Comparison of ENCODE assay signal across 15 mouse cellular contexts in the genomic region with DNA sequence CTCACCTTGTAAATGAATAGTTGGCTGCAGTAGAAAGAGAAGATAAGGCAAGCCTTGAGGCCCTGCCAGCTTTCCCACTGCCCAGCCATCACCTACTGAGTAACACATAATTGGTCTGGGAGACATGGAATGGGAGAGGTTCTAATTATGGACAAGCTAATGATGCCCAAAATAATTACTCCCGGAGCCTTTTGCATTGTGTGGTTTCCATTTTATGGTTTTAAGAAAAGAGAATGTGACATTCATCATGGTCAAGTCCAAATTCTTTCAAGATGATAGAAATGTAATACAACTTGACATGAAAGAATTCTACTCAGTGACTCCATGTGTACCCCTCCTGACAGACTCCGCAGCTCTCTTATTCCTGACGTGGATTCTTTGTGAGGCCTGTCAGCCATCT.
DNase-seq lines count a peak whose midpoint lies in the region; ATAC-seq and TF ChIP-seq lines count a peak whose summit lies in the region.
"Had no signal": no experiment of that assay in that cellular context is flagged by ENCODE, and none has a peak within 500 bp of the region (broad histone marks: within the 10 kb centered on the region; RNA-seq: fewer than 3 reads in every experiment).

No protein-coding gene starts in this region.

- no peak for ATAC-seq in erythroid progenitor cell, adult 5-6 weeks (replicated peaks; ENCODE audit: low FRiP score, poor library complexity, severe bottlenecking)
- ATAC-seq: forebrain, embryonic 14.5 days; forebrain, embryonic 16.5 days had no signal

- no peak for TF ChIP-seq CTCF in brain, embryonic 14.5 days (IDR thresholded peaks at IDR 0.05; ENCODE audit: borderline replicate concordance, extremely low read depth, insufficient read depth, insufficient read length)

- TF ChIP-seq POLR2A in brain, embryonic 14.5 days (IDR thresholded peaks at IDR 0.05; ENCODE audit: borderline replicate concordance, extremely low read depth, insufficient read depth, insufficient read length, poor library complexity, severe bottlenecking) = no peak

- DNase-seq in Muller cell, postnatal 12 days (ENCODE audit: inconsistent ontology term) = peak; percentile 92
- DNase-seq in brain, embryonic 14.5 days (ENCODE audit: low read depth) = peak; percentile 40
- peak; percentile 33 for DNase-seq in retina, postnatal 1 day
- no peak for DNase-seq in thymus, postnatal 36 days
- DNase-seq: adrenal gland, adult 2 months; adrenal gland, postnatal 10 days; adrenal gland, postnatal 25 days; cerebellum, adult 11-12 months; cerebellum, adult 2 months; cerebellum, adult 9-10 months; cerebellum, postnatal 10 days; cerebellum, postnatal 25 days had no signal

Comparison
In these comparisons a context has a peak if more than half of its experiments do, and no peak if none do; other contexts are left out.
1. DNase-seq: peak in Muller cell, postnatal 12 days (single experiment), brain, embryonic 14.5 days (single experiment) and retina, postnatal 1 day (single experiment); none in thymus, postnatal 36 days (0 of 2).